Mouse (Mus musculus) myocyte (in vitro differentiated cells): ENCODE results near the gene Inafm1. TPM values are rescaled to one million over a fixed set of nuclear protein-coding genes. Genes with fewer than 3 reads are reported as not detected.

Experiments
- H3K27me3 ChIP-seq: one replicate; pipeline ENCODE4 v1.6.1; 2011; ENCODE audit not compliant: control insufficient read depth, insufficient read depth, insufficient read length
- H3K36me3 ChIP-seq: one replicate; pipeline ENCODE4 v1.6.1; 2011; ENCODE audit not compliant: control insufficient read depth, insufficient read depth
- H3K4me2 ChIP-seq: one replicate; pipeline ENCODE4 v1.6.1; 2011; ENCODE audit warnings: low read depth, control low read depth
- H3K4me3 ChIP-seq: one replicate; pipeline ENCODE4 v1.5.1; 2011; ENCODE audit warnings: mild to moderate bottlenecking, control low read depth, moderate library complexity
- H3K79me2 ChIP-seq: one replicate; pipeline ENCODE4 v1.6.1; 2011; ENCODE audit not compliant: control insufficient read depth, insufficient read depth
- H3ac ChIP-seq: one replicate; pipeline ENCODE4 v1.6.1; 2011; ENCODE audit not compliant: control insufficient read depth, insufficient read length
- CEBPB ChIP-seq: IDR thresholded peaks from 2 replicates; pipeline ENCODE4 v1.6.1; 2011; ENCODE audit warnings: mild to moderate bottlenecking, moderate library complexity; ENCODE audit not compliant: poor library complexity, insufficient read depth, severe bottlenecking
- E2F4 ChIP-seq: IDR thresholded peaks from one replicate; pipeline ENCODE4 v1.6.1; 2011; ENCODE audit warnings: mild to moderate bottlenecking, control low read depth, moderate library complexity; ENCODE audit not compliant: insufficient read depth
- MAX ChIP-seq: IDR thresholded peaks from one replicate; pipeline ENCODE4 v1.6.1; 2011; ENCODE audit warnings: low read depth, mild to moderate bottlenecking, control low read depth
- MYOD1 ChIP-seq, 3 experiments: IDR thresholded peaks; one replicate each; pipeline ENCODE4 v1.6.1; 2011; ENCODE audit warnings: control low read depth in 2 of 3, low read depth in 2 of 3, mild to moderate bottlenecking in 2 of 3, moderate library complexity in 1 of 3; ENCODE audit not compliant: insufficient read length in 2 of 3, control insufficient read depth in 1 of 3
- MYOG ChIP-seq, 3 experiments: IDR thresholded peaks; one replicate each; pipeline ENCODE4 v1.6.1; 2011; ENCODE audit warnings: control low read depth in 2 of 3, low read depth in 2 of 3, mild to moderate bottlenecking in 2 of 3; ENCODE audit not compliant: insufficient read length in 2 of 3, control insufficient read depth in 1 of 3, insufficient read depth in 1 of 3
- POLR2A ChIP-seq: IDR thresholded peaks from one replicate; pipeline ENCODE4 v1.6.1; 2011; ENCODE audit warnings: low read depth, mild to moderate bottlenecking, control low read depth, moderate library complexity; ENCODE audit not compliant: insufficient read length
- POLR2AphosphoS2 ChIP-seq: IDR thresholded peaks from one replicate; pipeline ENCODE4 v1.6.1; 2011; ENCODE audit warnings: low read depth, control low read depth; ENCODE audit not compliant: insufficient read length
- REST ChIP-seq: IDR thresholded peaks from one replicate; pipeline ENCODE4 v1.6.1; 2011; ENCODE audit warnings: mild to moderate bottlenecking, control low read depth, moderate library complexity; ENCODE audit not compliant: insufficient read depth, insufficient read length
- SRF ChIP-seq: IDR thresholded peaks from one replicate; pipeline ENCODE4 v1.6.1; 2011; ENCODE audit warnings: low read depth; ENCODE audit not compliant: control insufficient read depth, insufficient read length
- TCF12 ChIP-seq: IDR thresholded peaks from one replicate; pipeline ENCODE4 v1.6.1; 2011; ENCODE audit warnings: mild to moderate bottlenecking, control low read depth; ENCODE audit not compliant: poor library complexity, insufficient read depth, severe bottlenecking
- TCF3 ChIP-seq: IDR thresholded peaks from one replicate; pipeline ENCODE4 v1.6.1; 2011; ENCODE audit warnings: low read depth, control low read depth; ENCODE audit not compliant: insufficient read length
- USF1 ChIP-seq: IDR thresholded peaks from one replicate; pipeline ENCODE4 v1.6.1; 2011; ENCODE audit warnings: low read depth, mild to moderate bottlenecking, control low read depth, moderate library complexity
- polyA plus RNA-seq: library from polyadenylated mRNA; unstranded; fragments of >200 nt; fragmentation: generic; extraction: Trizol; gene quantifications from one replicate; pipeline ENCODE4 v1.2.1, GENCODE M21; 2012; ENCODE audit warnings: missing spikeins

Inafm1 gene
- polyA plus RNA-seq, 1 experiment: 12.1 TPM

DNA sequence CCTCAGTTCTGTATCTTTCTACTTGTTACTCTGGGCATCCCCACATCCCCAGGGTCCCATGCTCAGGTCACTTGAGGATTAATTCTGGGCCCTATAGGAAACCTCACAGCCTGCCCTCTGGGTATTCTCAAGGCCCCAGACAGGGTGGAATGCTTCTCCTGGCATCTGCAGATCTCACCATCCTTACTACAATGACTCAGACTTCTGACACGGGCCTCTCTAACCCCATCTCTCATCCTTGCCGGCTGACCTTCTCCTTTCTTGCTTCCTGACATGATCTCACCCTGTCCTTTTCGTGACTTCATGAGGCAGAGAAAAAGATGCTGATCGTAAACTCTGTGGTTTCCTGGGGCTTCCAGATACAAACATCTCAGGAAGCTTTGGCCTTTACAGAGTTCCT, 19.2 kb downstream of the Inafm1 start:
- TF ChIP-seq USF1: no peak
- TF ChIP-seq MAX: no peak
- TF ChIP-seq MYOD1 (IDR thresholded peaks at IDR 0.05; ENCODE audit: control insufficient read depth in 1 of 3, insufficient read length in 2 of 3, low read depth in 2 of 3): no peak
- no peak for TF ChIP-seq REST
- no peak for TF ChIP-seq CEBPB
- TF ChIP-seq SRF: no peak
- TF ChIP-seq POLR2AphosphoS2: no peak
- no peak for TF ChIP-seq E2F4
- TF ChIP-seq POLR2A: no peak
- no peak for TF ChIP-seq TCF3
- no peak for TF ChIP-seq MYOG (IDR thresholded peaks at IDR 0.05; ENCODE audit: control insufficient read depth in 1 of 3, insufficient read depth in 1 of 3, insufficient read length in 2 of 3, low read depth in 2 of 3)
- no peak for TF ChIP-seq TCF12
- Histone ChIP-seq H3ac (no peak overlapping the region), H3K4me2 (no peak overlapping the region), H3K79me2 (no peaks in the 10 kb centered on the region), H3K36me3 (no peaks in the 10 kb centered on the region), H3K4me3 (no peak overlapping the region), H3K27me3 (no peaks in the 10 kb centered on the region)

DNA sequence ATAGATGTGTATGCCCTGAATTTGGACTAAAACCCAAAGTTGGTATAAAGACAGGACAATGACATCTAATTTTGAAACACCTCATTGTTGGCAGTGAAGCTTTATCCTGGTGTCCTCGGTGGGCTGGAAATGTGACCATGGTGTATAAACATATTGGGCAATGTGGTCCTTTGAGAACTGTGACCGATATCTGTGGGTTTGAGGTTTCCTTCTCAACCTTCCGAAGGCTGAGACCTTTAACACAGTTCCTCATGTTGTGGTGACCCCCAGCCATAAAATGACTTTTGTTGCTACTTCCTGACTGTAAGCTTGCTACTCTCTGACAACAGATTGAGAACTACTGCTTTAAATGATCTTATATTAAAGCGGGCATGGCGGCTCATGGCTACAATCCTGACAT, 22.7 kb downstream of the Inafm1 start:
- TF ChIP-seq USF1: no peak
- Histone ChIP-seq H3ac (no peak overlapping the region), H3K36me3 (no peaks in the 10 kb centered on the region)

DNA sequence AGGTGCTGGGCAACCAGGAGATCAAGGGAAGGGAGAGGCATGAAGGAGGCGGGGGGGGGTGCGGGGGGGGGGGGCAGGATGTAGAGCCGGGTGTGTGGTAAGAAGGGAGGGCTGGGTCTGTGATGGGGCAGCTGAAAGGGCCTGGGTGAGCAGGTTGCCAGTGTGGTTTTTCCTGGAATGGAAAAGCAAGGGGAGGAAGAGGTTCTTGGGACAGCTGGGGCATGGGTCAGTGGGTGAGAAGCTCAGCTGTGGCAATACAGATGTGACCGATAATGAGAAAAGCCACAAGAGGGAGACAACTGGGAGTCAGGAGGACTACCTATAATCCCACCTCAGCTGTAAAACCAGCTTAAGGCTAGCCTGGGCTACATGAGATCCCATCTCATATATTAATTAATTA, 27.5 kb downstream of the Inafm1 start:
- Histone ChIP-seq H3K27me3 (no peaks in the 10 kb centered on the region), H3K4me3 (no peak overlapping the region), H3K4me2 (no peak overlapping the region), H3K36me3 (no peaks in the 10 kb centered on the region), H3K79me2 (no peaks in the 10 kb centered on the region), H3ac (no peak overlapping the region)
- TF ChIP-seq USF1 (no peak), POLR2AphosphoS2 (no peak), MYOG (IDR thresholded peaks at IDR 0.05; ENCODE audit: control insufficient read depth in 1 of 3, insufficient read depth in 1 of 3, insufficient read length in 2 of 3, low read depth in 2 of 3) (peak in 2 of 3 experiments; percentile 2 to 63), MYOD1 (IDR thresholded peaks at IDR 0.05; ENCODE audit: control insufficient read depth in 1 of 3, insufficient read length in 2 of 3, low read depth in 2 of 3) (peak in 2 of 3 experiments; percentile 21 to 22), E2F4 (no peak), CEBPB (no peak)

More for the DNA sequence above, 22.7 kb downstream of the Inafm1 start:
- Histone ChIP-seq H3K79me2 (no peaks in the 10 kb centered on the region), H3K27me3 (no peaks in the 10 kb centered on the region), H3K4me2 (no peak overlapping the region), H3K4me3 (no peak overlapping the region)

DNA sequence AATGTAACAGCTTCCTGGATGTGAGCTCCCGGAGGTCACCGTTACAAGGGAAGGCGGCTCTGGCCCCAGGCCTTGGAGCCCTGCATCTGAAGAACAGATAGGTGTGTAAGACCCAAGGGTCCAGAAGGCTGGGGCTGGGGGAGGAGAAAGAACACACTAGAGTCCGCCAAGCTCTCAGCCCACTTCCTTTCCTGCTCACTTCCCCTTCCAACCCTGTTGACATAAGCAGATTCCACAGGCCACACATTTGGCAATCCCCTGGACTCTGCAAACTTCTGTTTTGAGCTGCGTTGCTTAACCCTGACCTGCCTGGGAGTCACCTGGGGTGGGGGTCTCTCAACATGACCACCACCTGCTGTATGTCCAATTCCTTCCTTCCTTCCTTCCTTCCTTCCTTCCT, 29.4 kb downstream of the Inafm1 start, which contains the start of gene C5ar2:
C5ar2 (minus strand) TSS at position 88 of the 400 bp plus-strand sequence.
- H3ac ChIP-seq: no peak within 1 kb of the TSS

DNA sequence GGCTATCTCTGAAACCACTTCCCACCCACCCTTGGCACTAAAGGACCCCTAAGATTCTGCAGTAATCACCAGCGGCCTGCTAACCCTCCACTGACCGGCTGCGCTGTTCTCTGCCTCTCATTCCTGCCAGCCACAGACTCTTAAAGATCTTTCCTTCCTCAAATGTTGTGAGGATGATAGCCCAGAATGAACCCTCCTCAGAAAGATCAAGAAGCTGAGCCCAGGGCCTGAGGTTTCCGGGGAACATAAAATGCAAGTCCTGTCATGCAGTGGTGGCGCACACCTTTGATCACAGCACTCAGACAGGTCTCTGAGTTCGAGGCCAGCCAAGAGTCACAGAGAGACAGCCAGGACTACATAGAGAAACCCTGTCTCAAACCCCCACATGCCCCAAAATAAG, 31.2 kb downstream of the Inafm1 start:
- H3K4me3 ChIP-seq: no peak overlapping the region
- no peak overlapping the region for H3K4me2 ChIP-seq
- no peaks in the 10 kb centered on the region for H3K27me3 ChIP-seq
- TF ChIP-seq SRF (no peak), MAX (no peak), E2F4 (no peak), TCF12 (no peak), POLR2A (no peak), TCF3 (no peak), MYOG (IDR thresholded peaks at IDR 0.05; ENCODE audit: control insufficient read depth in 1 of 3, insufficient read depth in 1 of 3, insufficient read length in 2 of 3, low read depth in 2 of 3) (no peak), MYOD1 (IDR thresholded peaks at IDR 0.05; ENCODE audit: control insufficient read depth in 1 of 3, insufficient read length in 2 of 3, low read depth in 2 of 3) (no peak), REST (no peak), POLR2AphosphoS2 (no peak), CEBPB (no peak), USF1 (no peak)
- no peaks in the 10 kb centered on the region for H3K36me3 ChIP-seq
- no peak overlapping the region for H3ac ChIP-seq
- H3K79me2 ChIP-seq: no peaks in the 10 kb centered on the region

More for the DNA sequence above, 29.4 kb downstream of the Inafm1 start, which contains the start of gene C5ar2:
- TF ChIP-seq TCF12 (no peak), REST (no peak), TCF3 (no peak), MAX (no peak), USF1 (no peak), SRF (no peak), MYOG (IDR thresholded peaks at IDR 0.05; ENCODE audit: control insufficient read depth in 1 of 3, insufficient read depth in 1 of 3, insufficient read length in 2 of 3, low read depth in 2 of 3) (no peak), POLR2A (no peak), CEBPB (no peak), E2F4 (no peak), POLR2AphosphoS2 (no peak), MYOD1 (IDR thresholded peaks at IDR 0.05; ENCODE audit: control insufficient read depth in 1 of 3, insufficient read length in 2 of 3, low read depth in 2 of 3) (no peak)
- Histone ChIP-seq H3K4me2 (no peak within 1 kb of the TSS), H3K36me3 (no peaks in the 10 kb centered on the region), H3K27me3 (no peaks in the 10 kb centered on the region), H3K4me3 (no peak within 1 kb of the TSS), H3K79me2 (no peaks in the 10 kb centered on the region)
